ENCODE assay signal across 10 mouse cellular contexts in genomic region chr16:42835940-42836339, GRCm38 (mm10). TPM values are rescaled to one million over a fixed set of nuclear protein-coding genes. Genes with fewer than 3 reads are reported as not detected.
A peak's percentile ranks its signal among the peaks of the same experiment; 100 is the strongest.
DNase-seq lines count a peak whose midpoint lies in the region; ATAC-seq and TF ChIP-seq lines count a peak whose summit lies in the region.
"Had no signal": no experiment of that assay in that cellular context is flagged by ENCODE, and none has a peak within 500 bp of the region (broad histone marks: within the 10 kb centered on the region; RNA-seq: fewer than 3 reads in every experiment).

No protein-coding gene starts in this region.

- no peaks in the 10 kb centered on the region for H3K9me3 ChIP-seq in hindbrain, embryonic 11.5 days (ENCODE audit: control insufficient read depth, low read length)
- H3K9me3 ChIP-seq in hindbrain, embryonic 12.5 days (replicated peaks) = no peaks in the 10 kb centered on the region
- no peaks in the 10 kb centered on the region for H3K9me3 ChIP-seq in lung, postnatal 0 days (ENCODE audit: low read length)
- H3K9me3 ChIP-seq: embryonic facial prominence, embryonic 12.5 days; lung, embryonic 15.5 days had no signal

- no peak overlapping the region for H3K4me3 ChIP-seq in hindbrain, embryonic 11.5 days (ENCODE audit: low read depth, low read length)
- H3K4me3 ChIP-seq in hindbrain, embryonic 12.5 days = no peak overlapping the region
- H3K4me3 ChIP-seq in lung, postnatal 0 days (ENCODE audit: low read depth, low read length) = no peak overlapping the region
- H3K4me3 ChIP-seq: embryonic facial prominence, embryonic 12.5 days; lung, embryonic 15.5 days had no signal

- no peaks in the 10 kb centered on the region for H3K4me1 ChIP-seq in hindbrain, embryonic 11.5 days (replicated peaks; ENCODE audit: control insufficient read depth, insufficient read depth, low read length)
- no peaks in the 10 kb centered on the region for H3K4me1 ChIP-seq in hindbrain, embryonic 12.5 days
- no peaks in the 10 kb centered on the region for H3K4me1 ChIP-seq in lung, postnatal 0 days (ENCODE audit: insufficient read depth, low read depth, low read length)
- H3K4me1 ChIP-seq: embryonic facial prominence, embryonic 12.5 days; lung, embryonic 15.5 days had no signal

- no peak overlapping the region for H3K27ac ChIP-seq in hindbrain, embryonic 11.5 days (ENCODE audit: low read depth, low read length)
- H3K27ac ChIP-seq in hindbrain, embryonic 12.5 days = no peak overlapping the region
- no peak overlapping the region for H3K27ac ChIP-seq in lung, postnatal 0 days (ENCODE audit: low read length)
- H3K27ac ChIP-seq: embryonic facial prominence, embryonic 12.5 days; lung, embryonic 15.5 days had no signal

- no peak for ATAC-seq in hindbrain, embryonic 11.5 days (ENCODE audit: low FRiP score)
- no peak for ATAC-seq in hindbrain, embryonic 12.5 days (ENCODE audit: low FRiP score)
- ATAC-seq in lung, postnatal 0 days = no peak
- no peak for ATAC-seq in Patski

- no peaks in the 10 kb centered on the region for H3K27me3 ChIP-seq in hindbrain, embryonic 11.5 days (ENCODE audit: control insufficient read depth, insufficient read depth, low read length)
- H3K27me3 ChIP-seq in hindbrain, embryonic 12.5 days = no peaks in the 10 kb centered on the region
- H3K27me3 ChIP-seq in lung, postnatal 0 days (replicated peaks; ENCODE audit: insufficient read depth, low read length) = no peaks in the 10 kb centered on the region
- H3K27me3 ChIP-seq in Patski = no peaks in the 10 kb centered on the region
- H3K27me3 ChIP-seq: embryonic facial prominence, embryonic 12.5 days; lung, embryonic 15.5 days had no signal

- DNase-seq in hindbrain, embryonic 11.5 days (ENCODE audit: low spot score) = peak; percentile 4
- peak; percentile 72 for DNase-seq in lung, postnatal 0 days (ENCODE audit: low spot score)
- no peak for DNase-seq in lung, adult 18-20 months
- DNase-seq in Patski (ENCODE audit: low read depth, low spot score) = no peak
- DNase-seq in retina, postnatal 7 days (ENCODE audit: low read depth, low spot score) = peak; percentile 4
- DNase-seq in right cerebral cortex, postnatal 36 days (ENCODE audit: low spot score in 2 of 2) = no peak
- DNase-seq: kidney, adult 11 months had no signal

- H3K4me2 ChIP-seq in hindbrain, embryonic 11.5 days (replicated peaks; ENCODE audit: low read depth, low read length) = no peak overlapping the region
- no peak overlapping the region for H3K4me2 ChIP-seq in hindbrain, embryonic 12.5 days (replicated peaks)
- no peak overlapping the region for H3K4me2 ChIP-seq in lung, postnatal 0 days (replicated peaks; ENCODE audit: low read depth, low read length)
- H3K4me2 ChIP-seq: embryonic facial prominence, embryonic 12.5 days; lung, embryonic 15.5 days had no signal

- peak; percentile 26; the same call in 1 of the 2 replicates for TF ChIP-seq CTCF in lung, postnatal 0 days (IDR thresholded peaks at IDR 0.05)
- peak; percentile 40 for TF ChIP-seq CTCF in Patski (IDR thresholded peaks at IDR 0.05)

- POLR2A ChIA-PET in Patski (lab: Charles Lee) = no interaction called here

- no peak for TF ChIP-seq EP300 in lung, postnatal 0 days (IDR thresholded peaks at IDR 0.05)

- H3K36me3 ChIP-seq in hindbrain, embryonic 11.5 days (ENCODE audit: control insufficient read depth, insufficient read depth, low read length) = no peaks in the 10 kb centered on the region
- no peaks in the 10 kb centered on the region for H3K36me3 ChIP-seq in hindbrain, embryonic 12.5 days
- no peaks in the 10 kb centered on the region for H3K36me3 ChIP-seq in lung, postnatal 0 days (ENCODE audit: insufficient read depth, low read length)
- H3K36me3 ChIP-seq: embryonic facial prominence, embryonic 12.5 days; lung, embryonic 15.5 days had no signal

- CTCF ChIA-PET in Patski (lab: Charles Lee) = no interaction called here

- in situ Hi-C loops in Patski (cut with MboI; ENCODE audit: low pct_unique_long_range_greater_than_20kb) = loop anchor here (10.0 to 25.0 kb wide), 4 partner anchors 79 to 751 kb away; no protein-coding TSS in a partner anchor

- no peak overlapping the region for H3K9ac ChIP-seq in hindbrain, embryonic 11.5 days (ENCODE audit: low read depth, low read length)
- no peak overlapping the region for H3K9ac ChIP-seq in hindbrain, embryonic 12.5 days
- H3K9ac ChIP-seq in lung, postnatal 0 days (replicated peaks; ENCODE audit: low read depth) = no peak overlapping the region
- H3K9ac ChIP-seq: embryonic facial prominence, embryonic 12.5 days; lung, embryonic 15.5 days had no signal

- WGBS in hindbrain, embryonic 11.5 days = 78% methylated on average over 5 of the region's 5 CpGs
- 71% methylated on average over 5 of the region's 5 CpGs for WGBS in hindbrain, embryonic 12.5 days
- WGBS in lung, postnatal 0 days = 53% methylated on average over 5 of the region's 5 CpGs

RNA-seq across cellular contexts. Expression of gene Zbtb20, which starts 39.7 kb away (rescaled TPM):
- 47.9 and 64.1 TPM in 2 replicates for polyA plus RNA-seq in hindbrain, embryonic 11.5 days (2014; fragmentation: Nextera tagmentation; extraction: Ambion mirVana)
- 62.9 and 64.6 TPM in 2 replicates for polyA plus RNA-seq in hindbrain, embryonic 12.5 days (2016; fragmentation: Nextera tagmentation; extraction: Ambion mirVana)
- polyA plus RNA-seq in lung, postnatal 0 days (2015; fragmentation: Nextera tagmentation; extraction: Ambion mirVana) = 27.9 and 39.7 TPM in 2 replicates
- 12.2 TPM for polyA plus RNA-seq in Patski (2021)

Comparison
In these comparisons a context has a peak if more than half of its experiments do, and no peak if none do; other contexts are left out.
1. DNase-seq: peak in hindbrain, embryonic 11.5 days (single experiment), lung, postnatal 0 days (single experiment) and retina, postnatal 7 days (single experiment); none in lung, adult 18-20 months (0 of 2), Patski (single experiment) and right cerebral cortex, postnatal 36 days (0 of 2).